Mouse (Mus musculus) gastrocnemius, adult 2 months (tissue): Measurements from ENCODE around the gene Leng1. TPM values are rescaled to one million over a fixed set of nuclear protein-coding genes. Genes with fewer than 3 reads are reported as not detected.

Source experiments
- DNase-seq: peaks from one replicate; pipeline ENCODE4 v3.0.0; 2022
- H3K27ac ChIP-seq: fragments of 200-600 bp; 2 replicates; pipeline ENCODE4 v1.8.1; 2022; ENCODE audit warnings: mild to moderate bottlenecking
- H3K4me3 ChIP-seq: fragments of 200-600 bp; 2 replicates; pipeline ENCODE4 v1.8.1; 2022; ENCODE audit warnings: mild to moderate bottlenecking, moderate library complexity
- CTCF ChIP-seq: fragments of 200-600 bp; IDR thresholded peaks from 2 replicates; pipeline ENCODE4 v1.8.1; 2022; ENCODE audit warnings: antibody characterized with exemption, mild to moderate bottlenecking, moderate library complexity
- intact Hi-C: fragments of 180-260 bp; cut with DNase I; formaldehyde crosslinking; loops from one replicate; pipeline ENCODE4 v1.15.1; 2025
- total RNA-seq, 2 experiments: library from RNA; stranded (reverse); gene quantifications; 2 replicates each; pipeline ENCODE4 v1.2.3; 2021

The Leng1 gene
- total RNA-seq, 2 experiments from 2014 or later = 4.9 to 6.8 TPM

- intact Hi-C loops = loop anchor here (10.0 kb wide), 1 partner anchor 731 kb away; no protein-coding TSS in a partner anchor
- peak within 1 kb of the TSS; percentile 95 for H3K27ac ChIP-seq
- peak within 1 kb of the TSS; percentile 83 for H3K4me3 ChIP-seq
Observed at GRCm38 (mm10) chr7:3703879-3704441, 38.3 kb upstream of the Leng1 start, which contains the start of gene Rps9. Gene Rps9 (plus strand): TSS chr7:3703993.

GRCm38 (mm10) chr7:3703148-3703878, 37.7 kb upstream of the Leng1 start:
- TF ChIP-seq CTCF = no peak
- intact Hi-C loops = loop anchor here (10.0 kb wide), 1 partner anchor 731 kb away; no protein-coding TSS in a partner anchor
- peak overlapping the region; percentile 83 for H3K4me3 ChIP-seq
- no peak for DNase-seq
- H3K27ac ChIP-seq = peak overlapping the region; percentile 95

More at GRCm38 (mm10) chr7:3703879-3704441, 38.3 kb upstream of the Leng1 start, which contains the start of gene Rps9:
- peak; percentile 35 for TF ChIP-seq CTCF
- peak; percentile 97 for DNase-seq

- H3K27ac ChIP-seq = no peak overlapping the region
- no peak for DNase-seq
- H3K4me3 ChIP-seq = no peak overlapping the region
- no peak for TF ChIP-seq CTCF
- intact Hi-C loops = no loop called here
Observed at GRCm38 (mm10) chr7:3698471-3698870, 32.8 kb upstream of the Leng1 start.

- peak; percentile 43 for DNase-seq
- intact Hi-C loops = loop anchor here (5.0 kb wide), 2 partner anchors 48 to 68 kb away; partner anchors contain the start of genes Cnot3, Prpf31 and Tfpt
- peak overlapping the region; percentile 76 for H3K4me3 ChIP-seq
- H3K27ac ChIP-seq = peak overlapping the region; percentile 98
Observed at GRCm38 (mm10) chr7:3694949-3695305, 29.3 kb upstream of the Leng1 start.

GRCm38 (mm10) chr7:3694076-3694948, 28.7 kb upstream of the Leng1 start:
- no peak for TF ChIP-seq CTCF
- H3K4me3 ChIP-seq = peak overlapping the region; percentile 76
- peak; percentile 71 for DNase-seq
- intact Hi-C loops = loop anchor here (5.0 kb wide), 2 partner anchors 47 to 67 kb away; partner anchors contain the start of genes Cnot3, Prpf31 and Tfpt
- H3K27ac ChIP-seq = peak overlapping the region; percentile 98

- no peak for TF ChIP-seq CTCF
- intact Hi-C loops = loop anchor here (2.0 to 5.0 kb wide), 3 partner anchors 29 to 66 kb away; partner anchors contain the start of genes Cnot3, Leng1, Prpf31 and Tfpt
Observed at GRCm38 (mm10) chr7:3693809-3694075, 28.1 kb upstream of the Leng1 start.

GRCm38 (mm10) chr7:3692987-3693808, 27.6 kb upstream of the Leng1 start, which contains the start of gene Mboat7:
Gene Mboat7 (minus strand): TSS chr7:3693523.
- Histone ChIP-seq H3K4me3 (peak within 1 kb of the TSS; percentile 76), H3K27ac (peak within 1 kb of the TSS; percentile 98)
- no peak for TF ChIP-seq CTCF
- DNase-seq = peak; percentile 96
- intact Hi-C loops = loop anchor here (2.0 to 5.0 kb wide), 3 partner anchors 28 to 66 kb away; partner anchors contain the start of genes Cnot3, Leng1, Prpf31 and Tfpt

More at GRCm38 (mm10) chr7:3693809-3694075, 28.1 kb upstream of the Leng1 start:
- no peak for DNase-seq
- Histone ChIP-seq H3K4me3 (peak overlapping the region; percentile 76), H3K27ac (peak overlapping the region; percentile 98)

- no peak for DNase-seq
- intact Hi-C loops = loop anchor here (2.0 to 5.0 kb wide), 3 partner anchors 28 to 65 kb away; partner anchors contain the start of genes Cnot3, Leng1, Prpf31 and Tfpt
- Histone ChIP-seq H3K4me3 (peak within 1 kb of the TSS; percentile 76), H3K27ac (peak within 1 kb of the TSS; percentile 98)
- TF ChIP-seq CTCF = no peak; the same call in 1 of the 2 replicates
Observed at GRCm38 (mm10) chr7:3692382-3692986, 26.8 kb upstream of the Leng1 start, which contains the start of gene Tsen34. Gene Tsen34 (plus strand): TSS chr7:3692863.

- no peak for DNase-seq
- TF ChIP-seq CTCF = no peak
- Histone ChIP-seq H3K4me3 (peak overlapping the region; percentile 76), H3K27ac (peak overlapping the region; percentile 98)
- intact Hi-C loops = loop anchor here (2.0 to 5.0 kb wide), 3 partner anchors 27 to 65 kb away; partner anchors contain the start of genes Cnot3, Leng1, Prpf31 and Tfpt
Observed at GRCm38 (mm10) chr7:3691919-3692318, 26.3 kb upstream of the Leng1 start.

- no peak overlapping the region for H3K27ac ChIP-seq
- no peak for DNase-seq
- no peak for TF ChIP-seq CTCF
- H3K4me3 ChIP-seq = no peak overlapping the region
- intact Hi-C loops = no loop called here
Observed at GRCm38 (mm10) chr7:3685400-3686187, 20.0 kb upstream of the Leng1 start.
